Mouse (Mus musculus): ENCODE measurements around the gene Gm20897. TPM values are rescaled to one million over a fixed set of nuclear protein-coding genes. Genes with fewer than 3 reads are reported as not detected.

The Gm20897 gene
- not detected for polyA plus RNA-seq (2012; fragmentation: generic; extraction: Trizol)

DNA sequence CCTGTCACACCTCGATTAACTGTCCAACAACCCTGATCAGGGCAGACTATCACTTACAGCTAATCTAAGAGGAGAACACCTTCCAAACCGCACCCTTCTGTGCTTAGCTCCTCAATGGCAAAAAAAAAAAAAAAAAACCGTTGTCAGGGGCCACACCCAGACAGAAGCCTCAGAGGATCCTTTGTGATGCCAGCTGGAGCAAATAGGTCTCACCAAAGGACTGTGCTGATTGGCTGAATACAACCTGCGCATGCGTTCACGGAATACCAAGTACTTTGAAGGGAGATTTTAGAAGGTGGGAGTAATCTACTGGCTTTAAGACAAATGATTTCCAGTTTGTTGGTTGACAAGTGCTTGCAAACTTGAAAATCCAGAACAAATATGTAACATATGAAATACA, at the start of gene Gm20897:
Gene Gm20897, minus strand, starts transcription at position 101 of the 400 bp plus-strand sequence.

Other genes starting within 250 kb of the Gm20897 start
- not detected for gene Gm21732, start 73.5 kb upstream of the Gm20897 start, polyA plus RNA-seq (2012; fragmentation: generic; extraction: Trizol)